Mouse (Mus musculus): ENCODE measurements at regions not wholly inside any gene's neighbourhood (a gene's known extent, or its start where the extent isn't known, plus 50 kb on each side); places are given as distances from the start of the nearest gene placed in this dataset.

DNA sequence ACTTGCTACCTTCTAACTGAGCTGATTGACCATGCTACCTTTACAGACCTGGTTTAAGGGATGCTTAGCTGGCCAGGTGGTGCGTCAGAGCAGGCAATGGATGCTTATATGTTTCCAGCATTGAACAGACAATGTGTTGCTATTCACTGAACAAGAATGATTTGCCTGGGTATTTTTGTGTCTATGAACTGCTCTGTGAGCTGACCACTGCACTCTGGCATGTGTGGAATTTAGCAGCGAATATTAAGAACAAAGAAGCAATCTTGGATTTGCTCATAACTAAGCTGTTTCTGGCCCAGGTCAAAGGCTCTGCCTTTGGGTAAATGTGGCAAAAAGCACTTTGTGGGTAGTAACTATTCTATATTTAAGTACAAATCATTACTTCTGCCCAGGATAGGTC is 58.3 kb upstream of the Ccdc39 start:
- no peak for DNase-seq (ENCODE audit: low read depth)

DNA sequence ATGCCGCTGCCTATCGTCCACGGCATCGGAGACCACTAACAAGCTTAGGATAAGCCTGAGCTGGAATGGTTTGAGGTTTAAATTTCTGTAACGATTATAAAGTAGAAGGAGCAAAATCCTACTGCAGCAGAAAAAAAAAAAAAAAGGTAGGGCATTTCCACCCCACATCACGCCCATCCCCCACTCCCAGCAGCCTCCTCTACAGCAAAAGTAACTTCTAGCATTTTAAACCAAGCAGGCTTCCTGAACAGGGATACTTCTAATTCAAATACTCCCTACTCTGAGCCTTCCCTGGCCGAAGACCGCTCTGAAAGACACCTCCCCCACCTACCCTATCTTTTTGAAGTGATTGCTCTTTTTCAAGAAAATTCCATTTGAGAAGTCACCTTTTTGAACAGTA is 59.2 kb upstream of the Ccdc39 start:
- DNase-seq (ENCODE audit: low read depth), result no peak

DNA sequence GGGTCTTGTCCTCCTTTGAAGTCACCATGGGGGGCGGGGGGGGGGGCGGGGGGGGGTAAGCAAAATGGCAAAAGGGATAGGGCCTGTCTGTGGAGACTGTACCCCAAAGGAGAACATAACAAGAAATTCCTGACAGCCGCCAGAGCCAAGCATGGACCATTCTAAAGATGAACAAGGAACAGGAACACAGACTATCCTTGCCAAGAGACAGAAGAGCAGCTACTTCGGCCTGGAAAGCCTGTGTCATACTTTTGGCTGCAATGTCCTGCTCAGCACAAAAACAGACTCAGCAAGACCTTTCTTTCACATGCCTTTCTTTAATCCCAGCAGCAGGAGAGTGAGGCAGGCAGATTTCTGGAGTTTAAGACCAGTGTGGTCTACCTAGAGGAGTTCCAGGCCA is 59.7 kb upstream of the Ccdc39 start:
- DNase-seq (ENCODE audit: low read depth), result no peak

DNA sequence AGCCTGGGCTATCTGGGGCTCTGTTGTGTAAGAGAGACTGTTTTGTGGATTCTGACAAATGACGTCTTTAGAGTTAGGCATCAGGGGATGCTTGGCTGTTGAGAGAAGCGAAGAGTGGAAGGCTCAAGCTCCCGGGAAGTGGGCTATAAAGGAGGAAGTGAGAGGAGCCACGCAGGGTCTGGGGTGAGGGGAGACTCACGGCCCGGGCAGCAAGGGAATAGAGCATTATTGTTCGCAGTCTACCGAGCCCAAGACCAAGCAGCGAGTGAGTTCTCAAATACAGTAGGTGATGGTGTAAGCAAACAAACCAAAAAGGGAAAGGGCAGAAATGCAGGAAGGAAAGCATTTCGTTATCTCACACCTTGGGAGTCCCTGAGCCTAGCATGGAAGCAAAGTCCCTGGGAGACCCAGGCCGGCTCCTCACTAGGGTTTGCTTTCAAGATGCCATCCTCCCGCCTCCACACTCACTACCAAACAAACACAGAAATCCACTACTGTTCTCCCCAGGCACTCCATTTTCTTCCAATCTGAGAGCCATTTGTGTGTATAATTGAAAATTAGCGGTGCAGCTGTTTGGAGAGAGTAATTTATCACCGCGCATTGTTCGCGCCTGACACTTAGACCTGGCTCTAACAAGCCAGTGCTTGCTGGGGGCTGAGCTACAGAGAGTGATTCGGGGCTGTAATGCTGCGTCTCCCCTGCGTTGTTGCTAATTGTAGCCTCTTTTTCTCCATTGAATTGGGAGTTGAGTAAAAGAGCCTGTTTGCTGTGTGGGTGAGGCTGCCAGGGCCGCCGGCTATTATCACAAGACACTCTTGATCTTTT is 61.0 kb upstream of the Ccdc39 start:
- DNase-seq (ENCODE audit: low read depth), result no peak

DNA sequence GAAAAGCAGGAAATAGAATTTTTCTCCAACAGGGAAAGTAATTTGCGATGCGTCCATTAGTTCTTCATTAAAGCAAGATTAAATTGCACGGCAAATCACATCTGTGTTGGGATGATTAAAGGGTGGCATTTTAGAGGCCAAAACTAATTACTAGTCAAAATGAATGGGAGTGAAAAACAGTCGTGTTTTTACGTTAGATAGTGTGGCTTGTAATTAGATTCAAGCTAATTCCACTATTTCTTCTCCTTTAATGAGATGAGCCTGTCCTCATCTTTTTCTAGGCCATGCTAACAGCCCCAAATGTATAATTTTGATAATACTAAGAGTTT is 61.5 kb upstream of the Ccdc39 start:
- no peak for DNase-seq (ENCODE audit: low read depth)

DNA sequence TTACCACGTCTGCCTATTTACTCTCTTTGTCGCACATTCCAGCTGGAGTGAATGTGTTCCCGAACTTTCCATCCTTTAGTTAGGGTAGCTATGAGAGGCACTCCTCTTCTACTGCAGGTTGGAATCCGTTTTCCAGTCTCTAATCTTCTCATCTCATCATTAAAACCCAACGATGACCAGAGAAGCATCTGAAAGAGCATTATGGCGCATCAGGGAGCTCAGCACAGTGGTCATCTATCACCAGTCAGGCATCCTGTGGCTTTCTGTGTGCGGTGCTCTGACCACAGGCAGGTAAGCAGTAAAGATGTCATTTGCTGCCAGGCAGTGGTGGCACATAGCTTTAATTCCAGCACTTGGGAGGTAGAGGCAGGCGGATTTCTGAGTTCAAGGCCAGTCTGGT is 63.0 kb upstream of the Ccdc39 start:
- DNase-seq (ENCODE audit: low read depth), result no peak

DNA sequence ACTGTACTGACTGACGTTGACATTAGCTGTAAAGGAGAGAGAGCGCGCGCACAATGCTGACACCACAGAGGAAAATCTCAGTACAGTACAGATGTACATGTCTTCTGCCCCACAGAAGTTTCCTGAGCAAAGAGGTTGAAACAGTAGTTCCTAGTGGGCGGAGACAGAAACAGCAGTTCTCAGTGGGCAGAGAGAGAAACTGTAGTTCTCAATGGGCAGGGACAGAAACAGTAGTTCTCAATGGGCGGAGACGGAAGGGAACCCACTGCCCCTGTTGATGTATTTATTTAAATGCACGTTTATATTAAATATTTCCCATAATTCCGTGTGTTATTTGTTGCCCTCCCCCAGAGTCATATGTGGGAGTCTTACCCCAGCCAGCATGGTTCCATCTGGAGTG is 67.4 kb upstream of the Ccdc39 start:
- DNase-seq (ENCODE audit: low read depth), result no peak

DNA sequence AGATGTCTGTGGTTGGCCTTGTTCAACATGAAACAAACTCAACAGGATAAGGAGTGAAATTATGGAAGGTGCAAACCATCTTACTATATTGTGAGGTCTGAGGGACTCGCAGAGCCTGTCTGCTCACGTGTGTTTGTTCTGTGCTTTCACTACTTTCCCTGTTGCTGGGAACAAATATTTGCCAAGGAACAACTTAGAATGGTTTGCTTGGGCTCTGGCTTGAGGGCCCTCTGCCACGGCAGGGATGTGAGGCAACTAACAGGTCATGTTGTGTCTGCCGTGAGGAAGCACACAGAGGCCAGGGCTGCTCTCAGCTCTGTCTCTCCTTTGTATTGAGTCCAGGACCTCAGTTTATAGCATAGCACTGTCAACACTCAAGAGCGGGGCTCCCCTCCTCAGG is 69.4 kb upstream of the Ccdc39 start:
- DNase-seq (ENCODE audit: low read depth), result no peak

DNA sequence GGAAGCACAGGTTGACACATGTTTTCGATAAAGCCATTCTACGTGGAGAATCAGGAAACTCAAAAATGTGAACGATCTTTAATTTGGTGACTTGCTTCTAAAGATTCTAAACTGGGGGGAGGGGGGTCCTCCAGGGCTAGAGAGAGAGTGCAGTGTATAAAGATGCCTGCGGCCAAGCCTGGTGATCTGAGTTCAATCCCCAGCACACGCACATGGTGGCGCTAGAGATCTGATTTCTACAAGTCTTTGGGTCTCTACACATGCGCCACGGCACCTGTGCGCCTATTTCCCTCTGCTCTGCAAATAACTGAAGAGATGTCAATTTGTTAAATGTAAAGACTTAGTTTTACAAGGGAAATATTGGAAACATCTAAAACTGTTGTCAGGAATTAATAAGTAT is 70.3 kb upstream of the Ccdc39 start:
- DNase-seq (ENCODE audit: low read depth), result no peak

DNA sequence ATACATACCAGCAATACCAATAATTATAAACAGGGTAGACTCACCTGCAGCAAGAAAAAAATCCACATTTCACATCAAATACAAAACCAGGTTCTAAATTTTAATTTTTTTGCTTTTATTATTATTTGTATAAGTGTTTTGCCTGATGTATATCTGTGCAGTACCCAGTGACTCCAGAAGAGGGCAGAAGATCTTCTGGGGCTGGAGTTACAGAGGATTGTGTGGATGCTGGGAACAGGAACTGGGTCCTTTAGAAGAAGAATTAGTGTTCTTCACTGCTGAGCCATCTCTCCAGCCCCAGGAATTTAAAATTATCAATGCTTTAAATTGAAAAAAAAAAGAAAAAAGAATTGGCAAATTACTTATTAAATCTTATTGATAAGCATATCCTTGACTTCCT is 71.7 kb upstream of the Ccdc39 start:
- no peak for DNase-seq (ENCODE audit: low read depth)

DNA sequence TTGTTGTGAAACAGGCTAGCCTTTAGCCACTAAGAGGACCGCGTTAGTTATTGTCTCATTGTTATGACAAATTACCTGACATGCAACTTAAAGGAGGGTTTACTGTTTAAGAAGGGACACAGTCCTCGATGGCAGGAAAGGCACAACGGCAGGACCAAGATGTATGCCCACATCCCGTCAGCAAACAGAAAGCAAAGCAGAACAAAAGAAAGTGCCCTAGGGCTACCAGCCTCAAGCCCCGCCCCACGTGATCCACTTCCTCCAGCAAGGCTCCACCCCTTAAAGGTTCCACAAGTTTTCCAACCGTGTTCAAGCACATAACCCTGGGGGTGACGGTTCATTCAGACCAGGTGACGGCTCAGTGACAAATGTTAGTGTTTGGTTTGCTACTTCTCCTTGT is 72.2 kb upstream of the Ccdc39 start:
- DNase-seq (ENCODE audit: low read depth), result no peak

DNA sequence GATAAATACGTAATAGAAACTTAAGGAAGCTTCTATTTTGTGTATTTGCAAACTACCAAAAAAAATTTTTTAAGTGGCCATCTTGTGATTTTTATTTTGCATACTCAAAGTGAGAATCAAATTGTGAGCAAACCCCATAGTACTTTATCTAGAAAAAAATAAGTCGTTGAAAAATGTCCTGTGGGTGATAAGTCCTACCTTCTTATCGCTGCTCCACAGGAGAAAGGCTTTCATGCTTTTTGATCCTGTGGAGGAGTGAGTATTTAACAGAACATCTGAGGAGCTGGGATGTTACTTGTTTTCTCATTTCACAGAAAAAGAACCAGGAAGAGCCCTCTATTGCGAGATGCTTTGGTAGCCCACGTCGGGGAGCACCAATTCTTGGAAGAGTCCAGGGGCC is 72.7 kb upstream of the Ccdc39 start:
- DNase-seq (ENCODE audit: low read depth), result peak; percentile 22

DNA sequence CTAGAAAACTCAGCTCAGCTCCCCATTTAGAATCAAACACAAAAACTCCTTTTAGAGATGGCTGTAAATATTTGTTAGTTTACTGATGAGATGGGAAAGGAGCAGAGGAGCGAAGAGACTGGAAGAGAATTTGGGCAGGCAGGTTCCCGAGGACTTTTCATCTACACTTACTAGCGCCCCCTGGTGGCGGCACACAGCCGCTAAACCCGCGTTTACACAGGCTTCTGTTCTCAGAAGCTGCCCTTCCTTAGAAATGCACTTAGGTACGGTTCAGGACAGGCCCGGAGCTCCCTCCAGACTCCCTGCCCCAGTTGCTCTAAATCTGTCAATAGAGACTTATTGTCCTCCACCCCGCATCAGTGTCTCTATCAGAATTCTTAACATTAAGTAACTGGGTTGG is 74.7 kb upstream of the Ccdc39 start:
- DNase-seq (ENCODE audit: low read depth), result peak; percentile 58

DNA sequence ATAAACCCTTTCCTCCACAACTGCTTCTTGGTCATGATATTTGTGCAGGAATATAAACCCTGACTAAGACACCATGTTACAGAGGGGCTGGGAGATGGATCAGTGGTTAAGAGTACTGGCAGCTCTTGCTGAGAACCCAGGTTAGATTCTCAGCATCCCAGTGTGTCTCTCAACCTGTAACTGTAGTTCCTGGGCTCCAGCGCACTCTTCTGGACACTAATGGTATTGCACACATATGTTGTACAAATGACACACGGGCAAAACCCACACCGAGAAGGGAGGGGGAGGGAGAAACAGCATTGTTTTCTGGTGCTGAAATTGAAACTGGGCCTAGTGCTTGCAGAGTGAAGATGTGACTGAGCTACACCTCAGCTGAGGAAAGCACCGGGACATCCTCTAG is 81.0 kb upstream of the Ccdc39 start:
- no peak for DNase-seq (ENCODE audit: low read depth)

DNA sequence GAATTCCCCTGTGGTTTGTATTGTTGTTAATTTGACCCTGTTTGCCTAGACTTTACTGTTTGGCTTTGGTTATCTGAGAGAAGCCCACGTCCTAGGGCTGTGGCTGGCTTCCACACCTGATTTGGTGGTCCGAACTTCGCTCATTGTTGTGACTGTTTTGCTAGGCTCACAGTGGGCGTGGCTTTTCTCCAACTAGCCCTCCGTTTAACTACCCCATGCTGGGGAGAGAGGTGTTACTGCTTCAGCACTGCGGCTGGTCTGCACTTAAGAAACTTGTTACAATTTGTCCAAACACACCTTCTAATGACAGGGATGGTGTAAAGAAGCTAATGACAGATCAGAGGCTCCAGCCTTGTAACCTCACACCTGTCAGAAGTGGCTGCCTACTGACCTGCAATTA is 64.7 kb upstream of the Fxr1 start:
- DNase-seq (ENCODE audit: low read depth), result no peak

DNA sequence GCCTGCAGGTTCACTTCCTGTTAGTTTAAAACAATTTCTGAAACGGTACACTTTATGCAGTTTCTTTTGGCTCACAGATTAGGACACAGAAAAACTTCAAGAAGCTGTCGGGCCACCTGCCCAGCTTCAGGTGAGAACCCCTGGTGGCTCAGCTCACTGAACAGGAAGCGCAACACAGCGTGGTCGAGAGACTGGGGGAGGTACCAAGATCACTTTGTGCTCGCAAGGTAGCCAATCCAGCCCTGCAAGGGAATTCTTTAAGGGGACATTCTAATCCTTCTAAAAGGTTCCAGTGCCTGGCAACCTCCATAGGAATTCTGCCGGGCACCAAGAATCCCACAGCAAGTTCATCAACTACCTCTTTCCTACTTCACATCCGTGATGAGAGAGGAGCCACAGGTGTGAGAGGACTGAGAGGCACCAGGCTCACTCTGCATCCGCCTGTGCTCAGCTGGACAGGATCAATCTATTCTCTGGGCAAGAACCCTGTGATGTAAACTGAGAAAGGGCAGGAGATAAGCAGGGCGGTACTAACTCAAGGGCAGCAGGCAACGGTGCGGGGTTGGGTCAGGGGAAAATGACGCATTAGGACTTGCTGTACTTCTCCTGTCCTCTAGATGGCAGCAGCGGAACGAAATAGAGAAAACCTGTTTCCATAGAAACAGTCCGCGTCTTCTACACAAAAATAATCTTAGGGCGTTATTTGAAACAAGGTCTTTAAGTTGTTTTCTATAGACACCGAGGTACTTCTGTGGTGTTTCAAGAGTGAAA is 63.7 kb upstream of the Fxr1 start:
- DNase-seq (ENCODE audit: low read depth), result peak; percentile 83

DNA sequence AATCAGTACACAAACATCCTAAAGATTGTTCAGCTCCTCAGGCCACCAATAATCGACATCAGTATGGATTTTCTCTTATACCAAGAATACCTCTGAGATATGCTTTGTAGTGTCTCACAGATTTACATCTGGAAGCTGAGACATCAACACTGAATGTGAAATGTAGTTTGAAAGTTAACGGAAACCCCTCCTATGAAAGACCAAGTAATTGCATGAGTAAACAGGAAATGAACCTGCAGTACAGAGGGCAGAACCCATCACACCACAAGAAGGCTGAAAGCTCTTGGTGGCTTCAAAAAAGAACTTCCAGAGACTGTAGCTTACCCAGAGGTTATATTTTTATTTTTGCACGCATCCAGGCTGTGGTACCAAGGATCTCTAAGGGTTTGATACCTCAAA is 63.1 kb upstream of the Fxr1 start:
- no peak for DNase-seq (ENCODE audit: low read depth)

DNA sequence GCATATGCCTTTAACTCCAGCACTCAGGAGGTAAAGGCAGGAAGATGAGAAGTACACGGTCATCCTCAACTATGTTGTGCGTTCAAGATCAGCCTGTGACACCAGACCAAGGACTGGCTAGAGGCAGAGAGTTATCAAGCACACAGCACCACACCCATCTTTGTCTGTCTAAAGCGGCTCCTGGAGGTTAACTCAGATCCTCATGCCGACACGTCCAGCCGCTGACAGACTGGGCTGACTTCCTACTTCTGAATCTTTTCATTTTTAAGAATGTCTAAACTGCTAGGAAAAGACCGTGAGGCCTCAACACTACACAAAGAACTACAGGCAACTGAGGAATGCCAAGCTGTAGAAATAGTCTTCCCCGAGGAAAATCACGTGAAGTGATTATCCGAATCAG is 62.1 kb upstream of the Fxr1 start:
- no peak for DNase-seq (ENCODE audit: low read depth)

DNA sequence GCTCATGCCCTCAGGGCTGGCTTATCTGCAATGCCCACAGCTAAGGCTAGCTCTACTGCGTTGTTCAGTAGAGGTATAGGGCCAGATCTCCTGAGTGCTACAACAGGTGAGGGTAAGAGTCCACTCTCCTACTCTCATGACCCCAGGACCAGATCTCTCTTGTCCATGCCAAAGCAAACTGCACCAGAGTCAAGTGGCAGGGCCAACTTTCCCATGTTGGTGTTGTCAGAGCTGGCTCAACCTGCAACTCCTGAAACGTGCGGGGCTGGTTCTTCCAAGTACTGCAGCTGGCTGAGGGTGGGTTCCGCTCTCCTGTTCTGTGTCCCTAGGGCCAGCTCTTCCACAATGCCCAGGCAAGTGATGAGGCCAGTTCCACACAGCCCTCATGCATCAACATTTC is 61.5 kb upstream of the Fxr1 start:
- DNase-seq (ENCODE audit: low read depth), result no peak

DNA sequence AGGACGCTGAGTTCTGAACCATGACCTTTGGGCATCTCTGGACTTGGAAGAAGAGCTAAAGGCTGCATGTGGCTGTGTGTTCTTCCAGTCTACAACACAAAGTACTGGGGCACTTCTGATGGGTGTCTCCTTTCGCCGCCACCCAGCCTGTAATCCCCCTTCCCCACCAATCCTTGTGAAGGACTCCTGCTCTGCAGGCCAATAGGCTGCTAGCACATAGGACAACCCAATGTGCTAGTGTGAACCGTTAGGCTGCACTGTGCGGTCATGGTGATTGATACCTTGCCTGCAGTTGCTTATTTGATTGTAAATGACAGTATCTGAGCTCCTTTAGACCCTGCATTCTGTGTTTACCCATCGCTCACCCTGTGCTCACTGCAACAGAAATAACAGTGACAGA is 59.5 kb upstream of the Fxr1 start:
- DNase-seq (ENCODE audit: low read depth), result no peak

DNA sequence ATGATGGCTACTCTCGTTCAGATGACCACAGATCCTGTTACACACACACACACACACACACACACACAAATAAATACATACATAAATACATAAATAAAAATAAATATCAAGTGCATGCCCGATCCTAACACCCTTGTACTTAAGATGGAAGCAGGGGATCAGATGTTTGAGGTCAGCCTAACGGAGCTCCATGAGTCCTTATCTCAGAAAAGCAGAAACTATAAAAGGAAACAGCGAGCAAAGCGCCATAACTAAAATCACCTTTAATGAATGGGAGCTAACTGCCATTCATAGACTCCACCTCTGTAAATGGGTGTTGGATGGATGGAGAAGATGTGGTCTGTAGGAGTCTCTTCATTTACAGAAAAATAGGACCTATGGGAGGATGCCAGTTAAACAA is 56.8 kb upstream of the Fxr1 start:
- DNase-seq (ENCODE audit: low read depth), result no peak

DNA sequence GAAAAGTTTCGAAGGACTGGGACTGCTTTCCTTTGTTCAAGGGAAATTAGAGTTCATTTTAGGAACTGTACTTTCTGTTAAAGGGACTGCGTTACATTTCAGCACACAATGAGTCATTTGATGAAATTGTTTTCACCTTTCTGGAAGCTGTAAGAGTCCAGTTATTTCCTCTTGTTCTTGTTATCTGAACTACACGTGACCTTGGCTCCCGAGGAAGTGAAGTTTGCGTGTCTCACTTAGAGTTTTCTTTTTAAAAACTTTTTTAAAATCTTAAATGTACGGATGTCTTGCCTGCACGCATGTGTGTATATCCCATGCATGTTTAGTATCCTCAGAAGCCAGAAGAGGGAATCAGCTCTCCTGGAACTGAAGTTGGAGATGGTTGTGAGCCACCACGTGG is 52.6 kb upstream of the Fxr1 start:
- no peak for DNase-seq (ENCODE audit: low read depth)

Measured in c-Kit-positive CD71-positive TER-119-negative erythroid progenitor cells, embryonic 14.5 days (primary cell).